Mouse (Mus musculus): Measurements from ENCODE around the gene Pglyrp1. TPM values are rescaled to one million over a fixed set of nuclear protein-coding genes. Genes with fewer than 3 reads are reported as not detected.

The Pglyrp1 gene
- polyA plus RNA-seq, 1 experiment from 2014 or later = 2.8 TPM

- H3K4me1 ChIP-seq (replicated peaks; ENCODE audit: control insufficient read depth, insufficient read depth, low read length) = peaks cover 23% of the 10 kb centered on the region
- H3K4me2 ChIP-seq (replicated peaks; ENCODE audit: low read depth, low read length) = peak overlapping the region; percentile 61
- WGBS = 48% methylated on average over 6 of the region's 6 CpGs
- ATAC-seq (ENCODE audit: low FRiP score) = no peak
- H3K9ac ChIP-seq (ENCODE audit: low read depth, low read length) = peak overlapping the region; percentile 100
- no peak for DNase-seq (ENCODE audit: low spot score)
- H3K4me3 ChIP-seq (ENCODE audit: low read depth, low read length) = peak overlapping the region; percentile 97
- no peaks in the 10 kb centered on the region for H3K36me3 ChIP-seq (ENCODE audit: control insufficient read depth, insufficient read depth, low read length)
- peak overlapping the region; percentile 2 for H3K27ac ChIP-seq (ENCODE audit: low read depth, low read length)
- H3K9me3 ChIP-seq (ENCODE audit: control insufficient read depth, low read length) = no peaks in the 10 kb centered on the region
- H3K27me3 ChIP-seq (ENCODE audit: control insufficient read depth, insufficient read depth, low read length) = no peaks in the 10 kb centered on the region
Observed at GRCm38 (mm10) chr7:18926911-18927310, 55.8 kb downstream of the Pglyrp1 start.

- H3K9me3 ChIP-seq (ENCODE audit: control insufficient read depth, low read length) = no peaks in the 10 kb centered on the region
- H3K4me2 ChIP-seq (replicated peaks; ENCODE audit: low read depth, low read length) = peak overlapping the region; percentile 61
- no peaks in the 10 kb centered on the region for H3K27me3 ChIP-seq (ENCODE audit: control insufficient read depth, insufficient read depth, low read length)
- DNase-seq (ENCODE audit: low spot score) (no peak), ATAC-seq (ENCODE audit: low FRiP score) (no peak)
- H3K4me1 ChIP-seq (replicated peaks; ENCODE audit: control insufficient read depth, insufficient read depth, low read length) = peaks cover 19% of the 10 kb centered on the region
- peak overlapping the region; percentile 97 for H3K4me3 ChIP-seq (ENCODE audit: low read depth, low read length)
- H3K27ac ChIP-seq (ENCODE audit: low read depth, low read length) = no peak overlapping the region
- no peaks in the 10 kb centered on the region for H3K36me3 ChIP-seq (ENCODE audit: control insufficient read depth, insufficient read depth, low read length)
- H3K9ac ChIP-seq (ENCODE audit: low read depth, low read length) = no peak overlapping the region
- WGBS = 53% methylated on average over 3 of the region's 3 CpGs
Observed at GRCm38 (mm10) chr7:18927759-18928158, 56.6 kb downstream of the Pglyrp1 start.

Other genes starting within 250 kb of the Pglyrp1 start
- not detected in 2 replicates for gene Psg21, start 214.6 kb upstream of the Pglyrp1 start, polyA plus RNA-seq (2014; fragmentation: Nextera tagmentation; extraction: Ambion mirVana)
- not detected in 2 replicates for gene Psg20, start 185.1 kb upstream of the Pglyrp1 start, polyA plus RNA-seq (2014; fragmentation: Nextera tagmentation; extraction: Ambion mirVana)
- gene Psg22, start 153.2 kb upstream of the Pglyrp1 start, polyA plus RNA-seq (2014; fragmentation: Nextera tagmentation; extraction: Ambion mirVana) = not detected in 2 replicates
- not detected in 2 replicates for gene Psg19, start 72.8 kb upstream of the Pglyrp1 start, polyA plus RNA-seq (2014; fragmentation: Nextera tagmentation; extraction: Ambion mirVana)
- not detected in 2 replicates for gene Psg17, start 49.7 kb upstream of the Pglyrp1 start, polyA plus RNA-seq (2014; fragmentation: Nextera tagmentation; extraction: Ambion mirVana)
- 0.13 and 0.48 TPM in 2 replicates for gene Mill2, start 31.4 kb upstream of the Pglyrp1 start, polyA plus RNA-seq (2014; fragmentation: Nextera tagmentation; extraction: Ambion mirVana)
- 22.9 and 27.3 TPM in 2 replicates for gene Ccdc61, start 39.1 kb downstream of the Pglyrp1 start, polyA plus RNA-seq (2014; fragmentation: Nextera tagmentation; extraction: Ambion mirVana)
- gene Nova2, start 54.6 kb downstream of the Pglyrp1 start, polyA plus RNA-seq (2014; fragmentation: Nextera tagmentation; extraction: Ambion mirVana) = 12.7 and 18.0 TPM in 2 replicates
- gene Nanos2, start 116.1 kb downstream of the Pglyrp1 start, polyA plus RNA-seq (2014; fragmentation: Nextera tagmentation; extraction: Ambion mirVana) = 0.46 TPM in 1 of 2 replicates, not detected in the other
- gene Mypop, start 119.9 kb downstream of the Pglyrp1 start, polyA plus RNA-seq (2014; fragmentation: Nextera tagmentation; extraction: Ambion mirVana) = 4.6 TPM in 2 replicates
- 25.2 and 26.0 TPM in 2 replicates for gene Irf2bp1, start 132.7 kb downstream of the Pglyrp1 start, polyA plus RNA-seq (2014; fragmentation: Nextera tagmentation; extraction: Ambion mirVana)
- gene Foxa3, start 152.2 kb downstream of the Pglyrp1 start, polyA plus RNA-seq (2014; fragmentation: Nextera tagmentation; extraction: Ambion mirVana) = not detected in 2 replicates
- gene Sympk, start 153.0 kb downstream of the Pglyrp1 start, polyA plus RNA-seq (2014; fragmentation: Nextera tagmentation; extraction: Ambion mirVana) = 29.4 and 30.5 TPM in 2 replicates
- gene Rsph6a, start 183.4 kb downstream of the Pglyrp1 start, polyA plus RNA-seq (2014; fragmentation: Nextera tagmentation; extraction: Ambion mirVana) = not detected in 2 replicates
- 18.3 and 20.2 TPM in 2 replicates for gene Dmwd, start 204.9 kb downstream of the Pglyrp1 start, polyA plus RNA-seq (2014; fragmentation: Nextera tagmentation; extraction: Ambion mirVana)
- gene Dmpk, start 212.5 kb downstream of the Pglyrp1 start, polyA plus RNA-seq (2014; fragmentation: Nextera tagmentation; extraction: Ambion mirVana) = 10.3 and 12.2 TPM in 2 replicates
- 6.2 and 7.2 TPM in 2 replicates for gene Six5, start 223.3 kb downstream of the Pglyrp1 start, polyA plus RNA-seq (2014; fragmentation: Nextera tagmentation; extraction: Ambion mirVana)
- gene Gm4969, start 247.0 kb downstream of the Pglyrp1 start, polyA plus RNA-seq (2014; fragmentation: Nextera tagmentation; extraction: Ambion mirVana) = 1.0 and 1.4 TPM in 2 replicates
- gene Fbxo46, start 248.5 kb downstream of the Pglyrp1 start, polyA plus RNA-seq (2014; fragmentation: Nextera tagmentation; extraction: Ambion mirVana) = 8.7 and 8.8 TPM in 2 replicates